8 mouse cellular contexts compared by ENCODE assay signal in the genomic region with DNA sequence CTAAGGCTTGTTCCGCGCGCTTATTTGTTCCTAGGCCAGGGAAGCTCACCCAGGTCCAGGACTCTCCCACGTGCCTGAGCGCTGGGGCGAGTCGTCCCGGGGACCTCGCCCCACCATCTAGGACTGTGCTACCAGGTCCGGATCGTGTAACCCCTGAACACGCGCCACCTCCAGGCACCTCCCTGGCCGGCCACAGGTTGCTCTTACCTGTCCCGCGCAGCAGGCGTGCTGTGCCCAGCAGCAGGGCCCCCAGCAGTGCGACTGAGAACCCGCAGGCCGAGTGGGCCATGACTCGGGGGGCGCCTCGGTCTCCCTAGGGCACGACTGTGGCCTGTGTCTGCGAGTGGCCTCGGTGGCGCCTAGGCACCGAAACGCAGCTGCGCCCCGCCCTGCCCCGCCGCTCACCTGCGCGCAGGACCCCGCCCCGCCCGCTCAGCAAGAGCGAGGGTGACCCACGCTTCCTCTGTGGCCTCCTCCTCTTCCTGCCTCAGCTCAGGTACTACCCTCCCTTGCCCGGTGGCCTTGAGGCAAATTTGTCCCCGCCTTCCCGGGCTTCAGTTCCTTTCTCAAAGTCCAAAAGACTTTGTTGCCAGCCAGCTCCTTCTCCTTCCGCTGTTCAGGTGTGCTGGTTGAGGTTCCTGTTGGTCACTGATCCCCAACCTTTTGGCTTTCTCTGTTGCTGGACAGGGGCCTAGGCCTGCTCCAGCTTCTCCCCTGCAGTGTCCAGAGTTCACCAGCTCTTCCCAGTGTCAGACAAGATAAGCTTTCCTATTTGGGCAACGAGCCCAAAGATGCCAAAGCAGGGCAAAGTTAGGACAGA. TPM values are rescaled to one million over a fixed set of nuclear protein-coding genes. Genes with fewer than 3 reads are reported as not detected.
DNase-seq lines count a peak whose midpoint lies in the region; ATAC-seq and TF ChIP-seq lines count a peak whose summit lies in the region.

A gene (minus strand): TSS at position 418 of the 820 bp plus-strand sequence.

- peak within 1 kb of the TSS; percentile 42 for H3K4me3 ChIP-seq in embryonic facial prominence, embryonic 13.5 days
- peak within 1 kb of the TSS; percentile 47 for H3K4me3 ChIP-seq in kidney, adult 2 months (ENCODE audit: insufficient read depth, low read depth, low read length)
- H3K4me3 ChIP-seq in lung, adult 2 months (replicated peaks; ENCODE audit: extremely low read depth, low read depth, low read length) = peak within 1 kb of the TSS; percentile 38
- H3K4me3 ChIP-seq in stomach, postnatal 0 days (ENCODE audit: low read depth, low read length) = peak within 1 kb of the TSS; percentile 45

- no peak for TF ChIP-seq POLR2A in kidney, adult 2 months (IDR thresholded peaks at IDR 0.05; ENCODE audit: low read depth, low read length)
- TF ChIP-seq POLR2A in lung, adult 2 months (IDR thresholded peaks at IDR 0.05; ENCODE audit: borderline replicate concordance, extremely low read depth, low read depth, low read length) = no peak

- H3K27me3 ChIP-seq in embryonic facial prominence, embryonic 13.5 days = peaks cover 24% of the 10 kb centered on the region
- H3K27me3 ChIP-seq in kidney, adult 2 months (replicated peaks; ENCODE audit: control insufficient read depth, insufficient read depth, low read length) = no peaks in the 10 kb centered on the region
- no peaks in the 10 kb centered on the region for H3K27me3 ChIP-seq in stomach, postnatal 0 days (ENCODE audit: control insufficient read depth, insufficient read depth, low read length)

- H3K36me3 ChIP-seq in embryonic facial prominence, embryonic 13.5 days = no peaks in the 10 kb centered on the region
- H3K36me3 ChIP-seq in kidney, adult 2 months (ENCODE audit: control insufficient read depth, insufficient read depth, low read length) = no peaks in the 10 kb centered on the region
- H3K36me3 ChIP-seq in stomach, postnatal 0 days (ENCODE audit: control insufficient read depth, insufficient read depth, low read length) = no peaks in the 10 kb centered on the region

- no peak for TF ChIP-seq CTCF in kidney, adult 2 months (conservative IDR thresholded peaks at IDR 0.05; ENCODE audit: insufficient read depth, insufficient read length, low read depth, low read length)
- TF ChIP-seq CTCF in lung, adult 2 months (IDR thresholded peaks at IDR 0.05; ENCODE audit: insufficient read depth, low read length) = no peak
- TF ChIP-seq CTCF in stomach, postnatal 0 days (IDR thresholded peaks at IDR 0.05; ENCODE audit: low read depth) = no peak

- H3K4me1 ChIP-seq in embryonic facial prominence, embryonic 13.5 days = no peaks in the 10 kb centered on the region
- peaks cover 14% of the 10 kb centered on the region for H3K4me1 ChIP-seq in kidney, adult 2 months (ENCODE audit: control insufficient read depth, insufficient read depth, low read length)
- peaks cover 2% of the 10 kb centered on the region; the same call in 1 of the 2 replicates for H3K4me1 ChIP-seq in lung, adult 2 months (ENCODE audit: control insufficient read depth, insufficient read depth, low read length)
- H3K4me1 ChIP-seq in stomach, postnatal 0 days (replicated peaks; ENCODE audit: control insufficient read depth, insufficient read depth) = no peaks in the 10 kb centered on the region

- no peak within 1 kb of the TSS; the same call in 1 of the 2 replicates for H3K27ac ChIP-seq in embryonic facial prominence, embryonic 13.5 days
- H3K27ac ChIP-seq in kidney, adult 2 months (ENCODE audit: insufficient read depth, low read depth, low read length) = peak within 1 kb of the TSS; percentile 75
- peak within 1 kb of the TSS; percentile 78 for H3K27ac ChIP-seq in stomach, postnatal 0 days (replicated peaks)

- peak within 1 kb of the TSS; percentile 67 for H3K4me2 ChIP-seq in embryonic facial prominence, embryonic 13.5 days
- H3K4me2 ChIP-seq in stomach, postnatal 0 days (replicated peaks; ENCODE audit: low read depth) = peak within 1 kb of the TSS; percentile 51

- H3K9ac ChIP-seq in embryonic facial prominence, embryonic 13.5 days = peak within 1 kb of the TSS; percentile 66
- peak within 1 kb of the TSS; percentile 75 for H3K9ac ChIP-seq in stomach, postnatal 0 days (ENCODE audit: low read length)

- no peak for TF ChIP-seq EP300 in stomach, postnatal 0 days (optimal IDR thresholded peaks at IDR 0.05)

- WGBS in embryonic facial prominence, embryonic 13.5 days = 6% methylated on average over 44 of the region's 45 CpGs
- 17% methylated on average over 45 of the region's 45 CpGs for WGBS in kidney, adult 2 months
- WGBS in lung, adult 2 months = 17% methylated on average over 45 of the region's 45 CpGs
- WGBS in stomach, postnatal 0 days = 12% methylated on average over 41 of the region's 45 CpGs

- H3K9me3 ChIP-seq in embryonic facial prominence, embryonic 13.5 days = no peaks in the 10 kb centered on the region
- no peaks in the 10 kb centered on the region for H3K9me3 ChIP-seq in stomach, postnatal 0 days (ENCODE audit: control insufficient read depth, low read length)

- peak; percentile 11 for DNase-seq in adrenal gland, adult 2 months
- no peak for DNase-seq in adrenal gland, postnatal 14 days
- DNase-seq in kidney, adult 2 months = peak; percentile 92
- DNase-seq in lung, adult 2 months = peak; percentile 48
- DNase-seq in stomach, postnatal 0 days (ENCODE audit: low spot score) = peak; percentile 84
- DNase-seq in frontal cortex, adult 2 months (ENCODE audit: extremely low spot score in 1 of 2, low spot score in 1 of 2) = no peak
- DNase-seq in c-Kit-positive CD71-positive TER-119-positive erythroid progenitor cells, embryonic 14.5 days (ENCODE audit: low spot score) = no peak

- peak; percentile 43; the same call in 1 of the 2 replicates for ATAC-seq in embryonic facial prominence, embryonic 13.5 days (ENCODE audit: insufficient number of reproducible peaks, insufficient read depth, low FRiP score, low TSS enrichment, low read depth)
- ATAC-seq in stomach, postnatal 0 days (ENCODE audit: low FRiP score, low TSS enrichment) = peak; percentile 96

RNA-seq across cellular contexts. Expression of the gene that starts here (rescaled TPM):
- under 1 TPM; 0.14 to 0.17 TPM for total RNA-seq in adrenal gland, adult 2 months (2021)
- polyA plus RNA-seq in adrenal gland, adult 2 months (2012; rRNA removed) = 0.06 and 0.08 TPM in 2 replicates
- total RNA-seq in adrenal gland, postnatal 14 days (2021) = 0.30 and 0.85 TPM in 2 replicates
- 8.3 and 9.2 TPM in 2 replicates for polyA plus RNA-seq in embryonic facial prominence, embryonic 13.5 days (2015; fragmentation: Nextera tagmentation; extraction: Ambion mirVana)
- polyA plus RNA-seq in kidney, adult 2 months (2012; rRNA removed) = 17.9 and 22.4 TPM in 2 replicates
- polyA plus RNA-seq in lung, adult 2 months (2012; rRNA removed) = 10.8 and 14.2 TPM in 2 replicates
- polyA plus RNA-seq in stomach, postnatal 0 days (2015; fragmentation: Nextera tagmentation; extraction: Ambion mirVana) = 7.4 and 7.9 TPM in 2 replicates
- 0.18 and 0.25 TPM in 2 replicates for polyA plus RNA-seq in frontal cortex, adult 2 months (2012; rRNA removed)

Comparison
In these comparisons a context has a peak if more than half of its experiments do, and no peak if none do; other contexts are left out.
1. Peak in DNase-seq in adrenal gland, adult 2 months; RNA of the gene not detected or under 1 TPM.
2. DNase-seq: peak in kidney, adult 2 months (single experiment), lung, adult 2 months (single experiment) and stomach, postnatal 0 days (single experiment); none in adrenal gland, postnatal 14 days (single experiment), frontal cortex, adult 2 months (0 of 2) and c-Kit-positive CD71-positive TER-119-positive erythroid progenitor cells, embryonic 14.5 days (single experiment).
3. Peak in every context shown above with its lines, with median percentiles within 50 percentile points of each other: H3K4me3 ChIP-seq.